9 mouse cellular contexts compared by ENCODE assay signal in genomic region chr5:131733324-131733660, GRCm38 (mm10).
DNase-seq lines count a peak whose midpoint lies in the region; ATAC-seq lines count a peak whose summit lies in the region.
"Had no signal": no experiment of that assay in that cellular context is flagged by ENCODE, and none has a peak within 500 bp of the region (broad histone marks: within the 10 kb centered on the region; RNA-seq: fewer than 3 reads in every experiment).

No protein-coding gene starts in this region.

- no peak overlapping the region for H3K27ac ChIP-seq in liver, embryonic 16.5 days (ENCODE audit: low read length)

- 12% methylated on average over 5 of the region's 5 CpGs for WGBS in liver, embryonic 16.5 days (ENCODE audit: insufficient replicate concordance)

- no peaks in the 10 kb centered on the region for H3K4me1 ChIP-seq in liver, embryonic 16.5 days (ENCODE audit: control insufficient read depth, low read depth, low read length)

- H3K27me3 ChIP-seq in liver, embryonic 16.5 days (ENCODE audit: control insufficient read depth, insufficient read depth, low read depth, low read length) = no peaks in the 10 kb centered on the region

- peak; percentile 82 for ATAC-seq in liver, embryonic 16.5 days (ENCODE audit: low read depth)
- no peak for ATAC-seq in erythroid progenitor cell, adult 5-6 weeks (replicated peaks; ENCODE audit: low FRiP score, poor library complexity, severe bottlenecking)

- no peak overlapping the region for H3K4me2 ChIP-seq in liver, embryonic 16.5 days (ENCODE audit: low read depth, low read length)

- no peak overlapping the region for H3K9ac ChIP-seq in liver, embryonic 16.5 days (ENCODE audit: low read depth, low read length)

- no peaks in the 10 kb centered on the region for H3K9me3 ChIP-seq in liver, embryonic 16.5 days (replicated peaks; ENCODE audit: control insufficient read depth, low read length)

- H3K4me3 ChIP-seq in liver, embryonic 16.5 days (ENCODE audit: low read depth, low read length) = no peak overlapping the region

- peak; percentile 20 for DNase-seq in gastrocnemius, postnatal 10 days
- DNase-seq in gastrocnemius, postnatal 4 days (ENCODE audit: low spot score in 2 of 2) = no peak
- DNase-seq in adrenal gland, adult 2 months = peak; percentile 68
- peak; percentile 78 for DNase-seq in kidney, adult 11 months
- DNase-seq in right cerebral cortex, postnatal 10 days (ENCODE audit: low spot score in 2 of 2) = no peak
- no peak for DNase-seq in left cerebral cortex, adult 8-10 months (ENCODE audit: low spot score in 2 of 2)
- DNase-seq: B cell, adult 2 months had no signal

- no peaks in the 10 kb centered on the region for H3K36me3 ChIP-seq in liver, embryonic 16.5 days (ENCODE audit: control insufficient read depth, insufficient read depth)

Comparison
In these comparisons a context has a peak if more than half of its experiments do, and no peak if none do; other contexts are left out.
1. DNase-seq: peak in gastrocnemius, postnatal 10 days (single experiment), adrenal gland, adult 2 months (single experiment) and kidney, adult 11 months (single experiment); none in gastrocnemius, postnatal 4 days (0 of 2), right cerebral cortex, postnatal 10 days (0 of 2) and left cerebral cortex, adult 8-10 months (0 of 2).